Mouse (Mus musculus) cortical plate, adult 2 months (tissue): Measurements from ENCODE around the gene Cmah. TPM values are rescaled to one million over a fixed set of nuclear protein-coding genes. Genes with fewer than 3 reads are reported as not detected.

Experiments used
- H3K27ac ChIP-seq: fragments of 200-500 bp; 2 replicates; pipeline ENCODE4 v1.5.1; 2012; ENCODE audit warnings: low read length, control low read depth, inconsistent platforms; ENCODE audit not compliant: insufficient read depth
- H3K4me1 ChIP-seq: fragments of 200-500 bp; 2 replicates; pipeline ENCODE4 v1.6.1; 2011; ENCODE audit warnings: low read length; ENCODE audit not compliant: control insufficient read depth, insufficient read depth
- H3K4me3 ChIP-seq: fragments of 200-500 bp; 2 replicates; pipeline ENCODE4 v1.5.1; 2011; ENCODE audit warnings: mild to moderate bottlenecking, low read length, control low read depth; ENCODE audit not compliant: insufficient read depth
- CTCF ChIP-seq: fragments of 200-500 bp; IDR thresholded peaks from 2 replicates; pipeline ENCODE4 v1.5.1; 2011; ENCODE audit warnings: mild to moderate bottlenecking, control low read depth, low read length; ENCODE audit not compliant: insufficient read depth; ENCODE audit errors: extremely low read depth
- POLR2A ChIP-seq: fragments of 200-500 bp; IDR thresholded peaks from 2 replicates; pipeline ENCODE4 v1.6.1; 2011; ENCODE audit warnings: mild to moderate bottlenecking, low read length, control low read depth; ENCODE audit not compliant: insufficient read depth; ENCODE audit errors: extremely low read depth
- polyA plus RNA-seq: library from polyadenylated mRNA; depleted of rRNA; stranded (reverse); fragments of >200 nt; gene quantifications from 2 replicates; pipeline ENCODE4 v1.2.3, GENCODE M21; 2012; rRNA removed

Cmah gene
- polyA plus RNA-seq, 1 experiment = 0.04 TPM

DNA sequence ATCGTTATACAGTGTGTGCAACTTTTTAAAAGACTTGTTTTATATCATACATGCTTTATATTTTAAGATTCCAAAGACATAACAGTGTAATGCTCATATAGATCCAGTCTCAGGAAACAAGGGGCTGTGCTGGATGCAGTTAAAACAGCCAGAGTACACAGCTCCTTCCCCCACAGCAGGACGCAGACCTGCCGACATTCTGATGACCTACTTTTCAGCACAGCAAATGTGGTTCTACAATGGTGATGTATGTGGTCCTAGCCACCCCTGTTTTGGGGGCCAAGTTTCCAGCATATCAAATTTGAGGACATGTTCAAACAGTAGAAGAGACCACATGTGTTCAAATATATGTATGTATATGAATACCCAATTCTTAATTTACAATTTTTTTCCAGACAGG is 198.3 kb downstream of the Cmah start:
- peaks cover 13% of the 10 kb centered on the region for H3K4me1 ChIP-seq
- H3K27ac ChIP-seq = no peak overlapping the region
- no peak for TF ChIP-seq POLR2A
- no peak for TF ChIP-seq CTCF
- no peak overlapping the region for H3K4me3 ChIP-seq

DNA sequence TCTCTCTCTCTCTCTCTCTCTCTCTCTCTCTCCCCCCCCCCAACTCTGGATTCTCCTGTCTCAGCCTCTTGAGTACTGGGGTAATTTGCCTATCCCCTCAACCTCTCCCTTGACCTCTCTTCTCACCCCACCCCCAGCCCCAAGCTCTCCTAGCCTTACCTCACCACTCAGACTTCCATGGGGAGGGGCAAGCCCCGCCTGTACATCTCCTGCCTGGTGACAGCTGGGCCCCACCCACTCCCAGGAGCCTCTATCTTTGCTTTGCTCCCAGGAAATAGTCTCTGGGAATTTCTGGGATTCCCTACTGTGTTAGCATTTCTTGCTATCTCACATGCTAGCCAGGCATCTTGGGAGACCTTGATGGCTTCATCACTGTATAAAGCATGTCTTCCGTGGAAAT is 199.7 kb downstream of the Cmah start:
- H3K27ac ChIP-seq = no peak overlapping the region
- peaks cover 6% of the 10 kb centered on the region for H3K4me1 ChIP-seq
- H3K4me3 ChIP-seq = no peak overlapping the region
- TF ChIP-seq CTCF (no peak), POLR2A (no peak)

Other genes starting within 250 kb of the Cmah start
- 21.5 and 22.9 TPM in 2 replicates for gene Carmil1, start 46.6 kb upstream of the Cmah start, polyA plus RNA-seq